Mouse (Mus musculus) leukemia stem cell, adult 10-12 weeks (primary cell): ENCODE data around the gene Vmn1r73. TPM values are rescaled to one million over a fixed set of nuclear protein-coding genes. Genes with fewer than 3 reads are reported as not detected.

ENCODE experiments used
- polyA plus RNA-seq: library from polyadenylated mRNA; stranded (reverse); fragments of >175 nt; gene quantifications from 2 replicates; pipeline ENCODE4 v1.2.3, GENCODE M21; 2012; ENCODE audit warnings: low replicate concordance

Vmn1r73 gene
- polyA plus RNA-seq, result not detected in 2 replicates

GRCm38 (mm10) chr7:11729966-11730365, at the start of gene Vmn1r73:
Gene Vmn1r73, plus strand, starts transcription at chr7:11730266.

Other genes starting within 250 kb of the Vmn1r73 start
- not detected in 2 replicates for gene Zscan4-ps2, start 216.0 kb upstream of the Vmn1r73 start, polyA plus RNA-seq
- not detected in 2 replicates for gene Zscan4-ps3, start 121.0 kb upstream of the Vmn1r73 start, polyA plus RNA-seq
- gene Vmn1r72, start 50.1 kb upstream of the Vmn1r73 start, polyA plus RNA-seq, result not detected in 2 replicates
- gene Vmn1r74, start 103.7 kb downstream of the Vmn1r73 start, polyA plus RNA-seq, result 0.03 TPM in 1 of 2 replicates, not detected in the other
- not detected in 2 replicates for gene Vmn1r75, start 144.4 kb downstream of the Vmn1r73 start, polyA plus RNA-seq
- gene Vmn1r76, start 207.9 kb downstream of the Vmn1r73 start, polyA plus RNA-seq, result not detected in 2 replicates